Mouse (Mus musculus): ENCODE measurements around the gene Glrx5.
A peak's percentile ranks its signal among the peaks of the same experiment; 100 is the strongest.

DNA sequence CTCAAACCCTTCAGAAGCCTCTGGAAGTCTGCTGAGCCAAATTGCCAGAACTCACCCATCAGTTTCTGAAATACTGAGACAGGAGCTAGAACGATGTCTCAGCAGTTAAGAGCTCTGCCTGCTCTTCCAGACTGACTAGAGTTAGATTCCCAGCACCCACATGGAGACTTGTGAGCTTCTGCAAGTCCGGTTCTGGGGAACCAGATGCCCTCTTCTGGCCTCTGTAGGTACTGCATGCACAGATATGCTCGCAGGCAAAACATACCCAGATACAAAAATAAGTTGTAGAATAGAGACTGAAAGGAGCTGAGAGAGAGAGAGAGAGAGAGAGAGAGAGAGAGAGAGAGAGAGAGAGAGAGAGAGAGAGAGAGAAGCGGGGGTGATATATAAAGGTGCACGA, 47.4 kb upstream of the Glrx5 start:
- TF ChIP-seq CTCF (conservative IDR thresholded peaks at IDR 0.05; ENCODE audit: low read length) (peak; percentile 65), NANOG (IDR thresholded peaks at IDR 0.05; ENCODE audit: borderline replicate concordance, low read length) (no peak)

All from E14TG2a.4 (cell line).